Comparison of ENCODE assay signal across 15 mouse cellular contexts in genomic region chr7:118821356-118821755, GRCm38 (mm10). TPM values are rescaled to one million over a fixed set of nuclear protein-coding genes. Genes with fewer than 3 reads are reported as not detected.
DNase-seq lines count a peak whose midpoint lies in the region; ATAC-seq and TF ChIP-seq lines count a peak whose summit lies in the region.
"Had no signal": no experiment of that assay in that cellular context is flagged by ENCODE, and none has a peak within 500 bp of the region (broad histone marks: within the 10 kb centered on the region; RNA-seq: fewer than 3 reads in every experiment).

No protein-coding gene starts in this region.

- no peak overlapping the region; the same call in 1 of the 2 replicates for H3K9ac ChIP-seq in ES-E14 (ENCODE audit: insufficient read depth, low read depth, low read length, poor library complexity, severe bottlenecking)
- H3K9ac ChIP-seq in heart, embryonic 12.5 days = 0 out of 2 replicates have a peak overlapping the region, but pooled peaks have one; percentile 15
- H3K9ac ChIP-seq in intestine, postnatal 0 days (ENCODE audit: low read depth, low read length) = no peak overlapping the region
- H3K9ac ChIP-seq in midbrain, embryonic 11.5 days (ENCODE audit: low read length) = no peak overlapping the region

- H3K9me3 ChIP-seq in ES-E14 (ENCODE audit: control insufficient read depth, insufficient read depth, low read depth, low read length) = no peaks in the 10 kb centered on the region
- no peaks in the 10 kb centered on the region for H3K9me3 ChIP-seq in heart, embryonic 12.5 days (replicated peaks)
- H3K9me3 ChIP-seq in intestine, postnatal 0 days (ENCODE audit: control insufficient read depth) = no peaks in the 10 kb centered on the region
- H3K9me3 ChIP-seq in midbrain, embryonic 11.5 days (ENCODE audit: control insufficient read depth, low read length) = no peaks in the 10 kb centered on the region
- H3K9me3 ChIP-seq: embryonic facial prominence, embryonic 10.5 days; forebrain, embryonic 10.5 days; megakaryocyte, embryonic 14.5 days had no signal

- DNase-seq in kidney, adult 2 months = peak; percentile 52
- DNase-seq in kidney, postnatal 4 days = no peak
- DNase-seq in ES-E14 (ENCODE audit: low read depth, low spot score) = peak; percentile 25
- peak; percentile 49 for DNase-seq in lung, postnatal 36 days
- no peak for DNase-seq in midbrain, embryonic 11.5 days (ENCODE audit: low spot score, missing footprints)
- DNase-seq in c-Kit-positive CD71-positive TER-119-positive erythroid progenitor cells, embryonic 14.5 days (ENCODE audit: low spot score) = no peak
- DNase-seq: adrenal gland, postnatal 36 days; cerebellum, adult 8-10 months had no signal

- WGBS in kidney, adult 2 months = 51% methylated on average over 7 of the region's 7 CpGs
- WGBS in heart, embryonic 12.5 days = 56% methylated on average over 7 of the region's 7 CpGs
- 64% methylated on average over 7 of the region's 7 CpGs for WGBS in intestine, postnatal 0 days
- 84% methylated on average over 7 of the region's 7 CpGs for WGBS in midbrain, embryonic 11.5 days

- no peak for ATAC-seq in heart, embryonic 12.5 days (ENCODE audit: insufficient number of reproducible peaks, low FRiP score)
- no peak for ATAC-seq in intestine, postnatal 0 days
- no peak for ATAC-seq in midbrain, embryonic 11.5 days (ENCODE audit: low FRiP score)
- ATAC-seq: hindbrain, postnatal 0 days had no signal

- H3K4me2 ChIP-seq in heart, embryonic 12.5 days = no peak overlapping the region
- no peak overlapping the region for H3K4me2 ChIP-seq in intestine, postnatal 0 days (replicated peaks; ENCODE audit: low read depth)
- no peak overlapping the region for H3K4me2 ChIP-seq in midbrain, embryonic 11.5 days

- H3K27me3 ChIP-seq in kidney, adult 2 months (replicated peaks; ENCODE audit: control insufficient read depth, insufficient read depth, low read length) = no peaks in the 10 kb centered on the region
- H3K27me3 ChIP-seq in heart, embryonic 12.5 days (replicated peaks) = no peaks in the 10 kb centered on the region
- H3K27me3 ChIP-seq in intestine, postnatal 0 days (replicated peaks; ENCODE audit: control insufficient read depth, insufficient read depth, low read length) = no peaks in the 10 kb centered on the region
- no peaks in the 10 kb centered on the region for H3K27me3 ChIP-seq in midbrain, embryonic 11.5 days (ENCODE audit: control insufficient read depth, insufficient read depth, low read length)
- H3K27me3 ChIP-seq: megakaryocyte, embryonic 14.5 days had no signal

- no peak for TF ChIP-seq POLR2A in kidney, adult 2 months (IDR thresholded peaks at IDR 0.05; ENCODE audit: low read depth, low read length)

- TF ChIP-seq CTCF in kidney, adult 2 months (conservative IDR thresholded peaks at IDR 0.05; ENCODE audit: insufficient read depth, insufficient read length, low read depth, low read length) = no peak
- no peak for TF ChIP-seq CTCF in intestine, postnatal 0 days (IDR thresholded peaks at IDR 0.05; ENCODE audit: low read depth)

- H3K4me1 ChIP-seq in kidney, adult 2 months (ENCODE audit: control insufficient read depth, insufficient read depth, low read length) = no peaks in the 10 kb centered on the region; the same call in 1 of the 2 replicates
- H3K4me1 ChIP-seq in ES-E14 (ENCODE audit: control insufficient read depth in 2 of 2, insufficient read depth in 2 of 2, low read length in 2 of 2, poor library complexity in 1 of 2) = peaks cover 12 to 16% of the 10 kb centered on the region in 2 experiments; a peak in 3 of 4 replicates
- H3K4me1 ChIP-seq in heart, embryonic 12.5 days (replicated peaks) = peaks cover 9% of the 10 kb centered on the region
- no peaks in the 10 kb centered on the region for H3K4me1 ChIP-seq in intestine, postnatal 0 days (replicated peaks; ENCODE audit: control insufficient read depth, insufficient read depth, low read length)
- H3K4me1 ChIP-seq in midbrain, embryonic 11.5 days (ENCODE audit: control insufficient read depth, insufficient read depth, low read length) = peaks cover 4% of the 10 kb centered on the region; the same call in 1 of the 2 replicates

- H3K27ac ChIP-seq in kidney, adult 2 months (ENCODE audit: insufficient read depth, low read depth, low read length) = no peak overlapping the region
- H3K27ac ChIP-seq in ES-E14 (ENCODE audit: insufficient read depth, low read depth, low read length, poor library complexity, severe bottlenecking) = no peak overlapping the region
- H3K27ac ChIP-seq in heart, embryonic 12.5 days (ENCODE audit: poor library complexity, severe bottlenecking) = no peak overlapping the region
- no peak overlapping the region for H3K27ac ChIP-seq in intestine, postnatal 0 days (ENCODE audit: low read depth, low read length)
- no peak overlapping the region for H3K27ac ChIP-seq in midbrain, embryonic 11.5 days (ENCODE audit: low read depth, low read length)
- H3K27ac ChIP-seq: embryonic facial prominence, embryonic 10.5 days; forebrain, embryonic 10.5 days; hindbrain, postnatal 0 days had no signal

- H3K4me3 ChIP-seq in kidney, adult 2 months (ENCODE audit: insufficient read depth, low read depth, low read length) = no peak overlapping the region
- no peak overlapping the region for H3K4me3 ChIP-seq in ES-E14 (ENCODE audit: insufficient read depth in 1 of 2, low read depth in 1 of 2, low read length in 2 of 2, poor library complexity in 1 of 2, severe bottlenecking in 1 of 2)
- no peak overlapping the region for H3K4me3 ChIP-seq in heart, embryonic 12.5 days
- H3K4me3 ChIP-seq in intestine, postnatal 0 days (ENCODE audit: low read depth, low read length) = no peak overlapping the region
- H3K4me3 ChIP-seq in midbrain, embryonic 11.5 days (ENCODE audit: low read depth, low read length) = no peak overlapping the region
- H3K4me3 ChIP-seq: embryonic facial prominence, embryonic 10.5 days; forebrain, embryonic 10.5 days; megakaryocyte, embryonic 14.5 days; myocyte had no signal

- in situ Hi-C loops in ES-E14 (cut with MboI; ENCODE audit: low sequenced_read_pairs in 2 of 2, unreplicated experiment in 2 of 2) = no loop called here

- no peaks in the 10 kb centered on the region for H3K36me3 ChIP-seq in kidney, adult 2 months (ENCODE audit: control insufficient read depth, insufficient read depth, low read length)
- no peaks in the 10 kb centered on the region for H3K36me3 ChIP-seq in ES-E14 (ENCODE audit: control insufficient read depth, insufficient read depth, low read length, poor library complexity, severe bottlenecking)
- peaks cover 38% of the 10 kb centered on the region for H3K36me3 ChIP-seq in heart, embryonic 12.5 days
- H3K36me3 ChIP-seq in intestine, postnatal 0 days (ENCODE audit: control insufficient read depth, insufficient read depth) = peaks cover 53% of the 10 kb centered on the region
- no peaks in the 10 kb centered on the region; the same call in 1 of the 2 replicates for H3K36me3 ChIP-seq in midbrain, embryonic 11.5 days (ENCODE audit: control insufficient read depth, insufficient read depth, low read length)

TF ChIP-seq in ES-E14, 5 proteins besides CTCF, POLR2A, EP300 and RAD21:
- TF ChIP-seq MAFK (IDR thresholded peaks at IDR 0.05; ENCODE audit: insufficient read depth, low read depth, low read length) = no peak
- TF ChIP-seq HCFC1 (IDR thresholded peaks at IDR 0.05; ENCODE audit: borderline replicate concordance, insufficient read depth, low read length) = no peak
- TF ChIP-seq ZC3H11A (IDR thresholded peaks at IDR 0.05; ENCODE audit: borderline replicate concordance, low read depth, low read length) = no peak
- TF ChIP-seq ZNF384 (IDR thresholded peaks at IDR 0.05; ENCODE audit: low read depth, low read length) = no peak
- no peak for TF ChIP-seq CHD2 (IDR thresholded peaks at IDR 0.05; ENCODE audit: low read depth, low read length)

RNA-seq across cellular contexts. Expression of gene Iqck, which starts 34.2 kb away (rescaled TPM):
- 1.6 and 2.0 TPM in 2 replicates for polyA plus RNA-seq in kidney, adult 2 months (2012; rRNA removed)
- 1.8 and 2.8 TPM in 2 replicates for total RNA-seq in ES-E14 (2012; rRNA removed)
- polyA plus RNA-seq in heart, embryonic 12.5 days (2016; fragmentation: Nextera tagmentation; extraction: Ambion mirVana) = 1.1 and 1.5 TPM in 2 replicates
- 0.83 and 1.1 TPM in 2 replicates for polyA plus RNA-seq in intestine, postnatal 0 days (2015; fragmentation: Nextera tagmentation; extraction: Ambion mirVana)
- polyA plus RNA-seq in midbrain, embryonic 11.5 days (2014; fragmentation: Nextera tagmentation; extraction: Ambion mirVana) = 3.1 and 3.2 TPM in 2 replicates

RNA-seq across cellular contexts. Expression of gene Knop1, which starts 34.7 kb away (rescaled TPM):
- 10.0 and 11.8 TPM in 2 replicates for polyA plus RNA-seq in kidney, adult 2 months (2012; rRNA removed)
- total RNA-seq in ES-E14 (2012; rRNA removed) = 52.7 and 56.8 TPM in 2 replicates
- 63.5 and 65.6 TPM in 2 replicates for polyA plus RNA-seq in heart, embryonic 12.5 days (2016; fragmentation: Nextera tagmentation; extraction: Ambion mirVana)
- 35.8 and 40.0 TPM in 2 replicates for polyA plus RNA-seq in intestine, postnatal 0 days (2015; fragmentation: Nextera tagmentation; extraction: Ambion mirVana)
- 109 and 118 TPM in 2 replicates for polyA plus RNA-seq in midbrain, embryonic 11.5 days (2014; fragmentation: Nextera tagmentation; extraction: Ambion mirVana)

Comparison
In these comparisons a context has a peak if more than half of its experiments do, and no peak if none do; other contexts are left out.
1. DNase-seq: peak in kidney, adult 2 months (single experiment), ES-E14 (single experiment) and lung, postnatal 36 days (single experiment); none in kidney, postnatal 4 days (0 of 2), midbrain, embryonic 11.5 days (single experiment) and c-Kit-positive CD71-positive TER-119-positive erythroid progenitor cells, embryonic 14.5 days (single experiment).